Mouse (Mus musculus) embryonic facial prominence, embryonic 10.5 days (tissue): ENCODE data around the gene Wfdc6a. TPM values are rescaled to one million over a fixed set of nuclear protein-coding genes. Genes with fewer than 3 reads are reported as not detected.
A peak's percentile ranks its signal among the peaks of the same experiment; 100 is the strongest.
"Not testable (repeated sequence)": the region's sequence is repeated elsewhere in the genome, so short reads cannot be mapped to it uniquely, and the experiment has no call there.

Experiments used
- DNase-seq: peaks from one replicate; pipeline ENCODE4 v3.0.0-alpha.2; 2017; ENCODE audit warnings: low spot score
- H3K27ac ChIP-seq: fragments of 300-500 bp; sonication (generic); replicated peaks from 2 replicates; pipeline ENCODE4 v1.5.1; 2016; ENCODE audit warnings: mild to moderate bottlenecking
- H3K27me3 ChIP-seq: fragments of 300-500 bp; sonication (generic); replicated peaks from 2 replicates; pipeline ENCODE4 v1.6.1; 2016; ENCODE audit warnings: low read depth, mild to moderate bottlenecking; ENCODE audit not compliant: poor library complexity, severe bottlenecking
- H3K36me3 ChIP-seq: fragments of 300-500 bp; sonication (generic); replicated peaks from 2 replicates; pipeline ENCODE4 v1.6.1; 2016; ENCODE audit warnings: mild to moderate bottlenecking, moderate library complexity
- H3K4me1 ChIP-seq: fragments of 300-500 bp; sonication (generic); 2 replicates; pipeline ENCODE4 v1.6.1; 2016
- H3K4me3 ChIP-seq: fragments of 300-500 bp; sonication (generic); 2 replicates; pipeline ENCODE4 v1.5.1; 2016; ENCODE audit warnings: mild to moderate bottlenecking, moderate library complexity
- H3K9me3 ChIP-seq: fragments of 300-500 bp; sonication (generic); 2 replicates; pipeline ENCODE4 v1.6.1; 2016; ENCODE audit warnings: mild to moderate bottlenecking
- whole genome bisulfite sequencing: fragments of 180-500 bp; shearing (Covaris S2); methylation state at CpG from one replicate; pipeline ENCODE4 v1.1.7; 2016; 5-methylcytosine and 5-hydroxymethylcytosine counted together
- polyA plus RNA-seq: library from polyadenylated mRNA; unstranded; fragments of >200 nt; fragmentation: Nextera tagmentation; extraction: Ambion mirVana; gene quantifications from 2 replicates; pipeline ENCODE4 v1.2.1, GENCODE M21; 2016

Gene Wfdc6a
- not detected in 2 replicates for polyA plus RNA-seq

DNA sequence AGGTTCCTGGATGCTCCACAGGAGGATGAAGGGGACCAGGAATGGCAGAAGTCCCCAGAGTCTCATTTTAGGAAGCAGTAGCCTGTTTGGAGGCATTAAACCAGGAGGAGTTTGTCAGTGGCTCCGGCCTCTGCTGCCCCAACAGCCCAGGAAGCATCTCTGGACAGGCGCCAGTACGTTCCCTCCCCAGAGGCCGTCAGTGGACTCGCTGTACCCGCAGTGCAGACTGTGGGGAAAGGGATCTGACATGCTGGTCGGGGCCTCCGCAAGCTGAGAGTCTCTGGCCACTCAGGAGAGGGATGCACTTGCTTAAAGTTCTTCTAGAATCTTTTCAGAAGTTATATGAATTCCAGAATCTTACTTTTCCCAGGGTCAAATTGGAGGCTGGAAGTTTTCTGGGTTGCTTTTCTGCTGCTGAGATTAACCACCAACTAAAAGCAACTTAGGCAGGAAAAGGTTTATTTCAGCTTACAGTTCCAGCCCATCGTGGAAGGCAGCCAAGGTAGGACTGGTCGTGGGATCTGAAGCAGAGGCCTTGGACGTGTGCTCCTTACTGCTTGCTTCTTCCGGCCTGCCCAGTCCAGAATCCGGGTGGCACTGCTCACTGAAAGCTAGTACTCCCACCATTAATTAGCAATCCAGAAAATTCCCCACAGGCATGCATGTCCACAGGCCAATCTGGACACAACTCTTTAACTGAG, at the start of gene Wfdc6a:
Wfdc6a (minus strand) TSS at position 423 of the 701 bp plus-strand sequence.
- H3K27ac ChIP-seq, DNase-seq, H3K27me3 ChIP-seq, H3K36me3 ChIP-seq, H3K4me1 ChIP-seq, H3K4me3 ChIP-seq, H3K9me3 ChIP-seq: not testable (repeated sequence)
- WGBS: 72% methylated on average over 13 of the region's 13 CpGs

DNA sequence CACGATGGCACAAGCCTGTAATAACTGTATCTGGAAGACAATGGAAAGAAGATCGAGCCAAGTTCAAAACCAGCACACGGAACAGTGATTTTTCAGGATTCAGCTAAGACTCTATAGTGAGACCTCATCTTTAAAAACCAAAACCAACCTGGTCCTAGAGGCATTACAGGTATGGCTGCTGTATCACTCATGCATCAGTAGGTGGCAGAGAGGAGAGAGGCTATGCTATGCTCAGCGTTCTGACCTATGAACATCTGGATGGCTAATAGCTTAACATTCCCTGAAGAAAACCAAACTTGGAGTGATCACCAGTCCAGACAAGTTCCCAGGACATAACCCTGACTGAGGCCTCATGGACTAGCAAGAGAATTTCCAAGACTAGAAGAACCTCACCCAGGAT, 36.5 kb upstream of the Wfdc6a start:
- no peak overlapping the region for H3K27ac ChIP-seq
- H3K4me1 ChIP-seq: no peaks in the 10 kb centered on the region
- no peak for DNase-seq
- 81% methylated on average over 4 of the region's 4 CpGs for WGBS
- no peaks in the 10 kb centered on the region for H3K36me3 ChIP-seq
- H3K27me3 ChIP-seq: no peaks in the 10 kb centered on the region
- no peak overlapping the region for H3K4me3 ChIP-seq
- H3K9me3 ChIP-seq: no peaks in the 10 kb centered on the region

DNA sequence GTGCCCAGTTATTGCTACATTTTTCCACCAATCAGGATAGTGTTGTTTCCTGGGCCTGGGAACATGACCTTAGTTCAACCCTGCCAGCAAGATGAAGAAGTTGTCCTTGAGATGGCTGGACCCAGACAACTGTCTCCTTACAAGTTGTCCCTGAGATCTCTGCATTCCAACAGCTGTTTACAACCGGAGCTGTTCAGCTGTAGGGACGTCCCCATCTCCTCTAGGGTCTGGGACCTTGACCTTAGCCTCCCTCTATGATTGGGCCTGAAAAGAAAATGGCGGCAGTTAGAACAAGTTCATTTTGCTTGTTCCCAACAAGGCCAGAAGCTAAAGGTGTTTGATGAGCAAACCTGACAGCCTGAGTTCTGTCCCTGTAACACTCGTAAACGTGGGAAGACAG, 33.8 kb upstream of the Wfdc6a start:
- Histone ChIP-seq H3K27ac (no peak overlapping the region), H3K27me3 (no peaks in the 10 kb centered on the region), H3K4me1 (no peaks in the 10 kb centered on the region), H3K4me3 (no peak overlapping the region), H3K36me3 (no peaks in the 10 kb centered on the region), H3K9me3 (no peaks in the 10 kb centered on the region)
- 68% methylated on average over 5 of the region's 5 CpGs for WGBS
- no peak for DNase-seq

DNA sequence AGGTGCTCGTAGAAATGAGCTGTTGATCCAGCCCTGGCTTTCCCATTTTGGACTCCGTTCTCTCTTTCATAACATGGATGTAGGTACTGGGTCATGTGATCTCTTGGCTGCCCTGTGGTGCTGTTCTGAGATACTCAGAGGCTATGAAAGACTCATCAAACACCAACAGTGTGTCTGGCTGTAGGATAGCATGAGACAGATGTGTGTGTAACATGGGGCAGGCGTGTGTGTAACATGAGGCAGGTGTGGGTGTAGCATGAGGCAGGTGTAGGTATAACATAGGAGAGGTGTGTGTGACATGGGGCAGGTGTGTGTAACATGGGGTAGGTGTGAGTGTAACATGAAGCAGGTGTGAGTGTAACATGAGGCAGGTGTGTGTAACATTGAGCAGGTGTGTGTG, 30.1 kb upstream of the Wfdc6a start:
- 92% methylated on average over 3 of the region's 3 CpGs for WGBS
- Histone ChIP-seq H3K27me3 (no peaks in the 10 kb centered on the region), H3K9me3 (no peaks in the 10 kb centered on the region), H3K27ac (no peak overlapping the region), H3K4me3 (no peak overlapping the region), H3K36me3 (no peaks in the 10 kb centered on the region), H3K4me1 (no peaks in the 10 kb centered on the region)
- DNase-seq: no peak

DNA sequence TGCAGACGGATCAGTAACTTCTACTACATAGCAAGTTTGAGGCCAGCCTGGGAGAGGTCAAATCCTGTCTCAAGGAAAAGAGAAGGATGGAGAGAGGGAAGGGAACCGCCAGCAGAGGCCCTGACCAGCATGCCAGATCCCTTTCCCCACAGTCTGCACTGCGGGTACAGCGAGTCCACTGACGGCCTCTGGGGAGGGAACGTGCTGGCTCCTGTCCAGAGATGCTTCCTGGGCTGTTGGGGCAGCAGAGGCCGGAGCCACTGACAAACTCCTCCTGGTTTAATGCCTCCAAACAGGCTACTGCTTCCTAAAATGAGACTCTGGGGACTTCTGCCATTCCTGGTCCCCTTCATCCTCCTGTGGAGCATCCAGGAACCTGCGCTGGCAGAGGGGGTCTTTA, 28.2 kb upstream of the Wfdc6a start, which contains the start of the genes Wfdc6b and Wfdc8:
Wfdc6b (plus strand) TSS at position 52 of the 400 bp plus-strand sequence.
Wfdc8 (minus strand) TSS at position 156 of the 400 bp plus-strand sequence.
- H3K9me3 ChIP-seq, H3K27me3 ChIP-seq, DNase-seq, H3K27ac ChIP-seq, H3K4me1 ChIP-seq, H3K36me3 ChIP-seq, H3K4me3 ChIP-seq: not testable (repeated sequence)
- WGBS: 65% methylated on average over 8 of the region's 8 CpGs

DNA sequence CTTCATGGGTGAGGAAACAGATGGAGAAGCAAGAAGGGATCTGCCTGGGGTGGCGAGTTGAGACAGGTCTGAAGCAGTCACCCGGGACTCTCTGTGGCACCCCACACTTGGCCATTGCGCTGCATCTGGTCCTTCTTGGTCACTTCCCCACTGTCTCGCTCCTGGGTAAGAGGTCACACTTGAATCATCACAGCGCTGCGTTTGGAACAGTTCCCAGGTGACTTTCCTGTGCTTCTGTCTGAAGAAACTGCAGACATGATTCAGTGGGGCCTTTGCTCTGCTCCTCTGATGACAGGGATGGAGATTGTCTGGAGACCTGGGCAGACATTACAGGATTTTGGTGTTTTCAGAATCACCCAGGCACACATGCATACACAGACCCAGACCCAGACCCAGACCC, 23.5 kb upstream of the Wfdc6a start:
- Histone ChIP-seq H3K9me3 (no peaks in the 10 kb centered on the region), H3K4me3 (no peak overlapping the region), H3K4me1 (no peaks in the 10 kb centered on the region), H3K36me3 (no peaks in the 10 kb centered on the region), H3K27ac (no peak overlapping the region), H3K27me3 (no peaks in the 10 kb centered on the region)
- WGBS: 80% methylated on average over 6 of the region's 6 CpGs
- no peak for DNase-seq

DNA sequence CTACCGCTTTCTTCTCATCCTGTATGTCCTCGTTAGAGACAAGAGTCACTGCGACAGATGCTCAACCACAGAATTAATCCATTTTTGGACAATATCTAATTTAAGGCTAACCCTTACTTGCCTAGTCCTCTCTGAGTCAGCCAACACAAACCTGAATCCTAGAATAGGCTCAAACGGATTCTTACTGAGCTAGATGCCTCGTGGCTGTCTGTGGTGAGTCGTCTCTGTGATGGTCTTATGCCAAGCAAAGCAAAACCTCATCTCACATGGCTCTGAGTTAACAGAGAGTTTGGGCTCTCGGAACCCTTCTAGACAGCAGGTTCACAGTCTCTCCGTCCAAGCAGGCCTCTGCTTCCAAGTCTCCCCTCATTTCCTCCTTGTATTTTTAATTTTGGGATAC, 19.2 kb upstream of the Wfdc6a start:
- 93% methylated on average over 8 of the region's 8 CpGs for WGBS

DNA sequence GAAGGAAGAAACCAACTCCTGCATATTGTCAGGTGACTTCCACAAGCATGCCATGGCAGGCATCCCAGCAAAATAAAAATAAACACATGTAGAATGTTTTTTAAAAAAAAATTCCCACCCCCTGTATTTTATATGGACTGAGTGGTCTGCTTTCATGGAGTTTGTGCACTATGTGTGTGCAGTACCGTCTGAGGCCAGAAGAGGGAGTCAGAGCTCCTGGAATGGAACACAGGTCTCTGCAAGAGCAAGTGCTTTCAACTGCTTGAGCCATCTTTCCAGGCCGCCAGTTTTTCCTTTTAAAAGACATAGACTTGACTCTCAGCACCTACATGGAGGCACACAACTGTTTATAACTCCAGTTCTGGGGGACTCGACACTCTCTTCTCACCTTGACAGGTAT, 18.2 kb upstream of the Wfdc6a start:
- peaks cover 4% of the 10 kb centered on the region; the same call in 1 of the 2 replicates for H3K9me3 ChIP-seq
- 87% methylated on average over 3 of the region's 3 CpGs for WGBS
- H3K4me3 ChIP-seq: no peak overlapping the region
- no peaks in the 10 kb centered on the region for H3K4me1 ChIP-seq
- no peaks in the 10 kb centered on the region for H3K27me3 ChIP-seq
- no peak for DNase-seq
- H3K27ac ChIP-seq: no peak overlapping the region
- no peaks in the 10 kb centered on the region for H3K36me3 ChIP-seq

More for the DNA sequence above, 19.2 kb upstream of the Wfdc6a start:
- H3K27me3 ChIP-seq: no peaks in the 10 kb centered on the region
- H3K36me3 ChIP-seq: no peaks in the 10 kb centered on the region
- peaks cover 4% of the 10 kb centered on the region; the same call in 1 of the 2 replicates for H3K9me3 ChIP-seq
- H3K4me1 ChIP-seq: no peaks in the 10 kb centered on the region
- DNase-seq: no peak
- H3K4me3 ChIP-seq: no peak overlapping the region
- H3K27ac ChIP-seq: no peak overlapping the region

DNA sequence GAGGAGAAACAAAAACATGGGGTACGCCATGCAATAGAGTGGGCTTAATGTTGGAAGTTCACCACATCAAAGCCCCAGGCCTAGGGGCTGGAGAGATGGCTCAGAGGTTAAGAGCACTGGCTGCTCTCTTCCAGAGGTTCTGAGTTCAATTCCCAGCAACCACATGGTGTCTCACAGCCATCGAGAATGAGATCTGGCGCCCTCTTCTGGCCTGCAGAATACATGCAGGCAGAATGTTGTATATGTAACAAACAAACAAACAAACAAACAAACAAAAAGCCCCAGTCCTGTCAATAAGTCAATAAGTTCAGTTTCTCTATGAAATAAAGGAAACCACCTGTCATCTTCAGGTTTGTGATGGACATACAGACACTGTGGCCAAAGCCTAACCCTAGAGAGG, 14.9 kb upstream of the Wfdc6a start:
- Histone ChIP-seq H3K9me3 (peaks cover 4% of the 10 kb centered on the region; the same call in 1 of the 2 replicates), H3K36me3 (no peaks in the 10 kb centered on the region), H3K4me1 (no peaks in the 10 kb centered on the region), H3K27ac (no peak overlapping the region), H3K4me3 (no peak overlapping the region), H3K27me3 (no peaks in the 10 kb centered on the region)
- 72% methylated on average over 3 of the region's 3 CpGs for WGBS
- no peak for DNase-seq

DNA sequence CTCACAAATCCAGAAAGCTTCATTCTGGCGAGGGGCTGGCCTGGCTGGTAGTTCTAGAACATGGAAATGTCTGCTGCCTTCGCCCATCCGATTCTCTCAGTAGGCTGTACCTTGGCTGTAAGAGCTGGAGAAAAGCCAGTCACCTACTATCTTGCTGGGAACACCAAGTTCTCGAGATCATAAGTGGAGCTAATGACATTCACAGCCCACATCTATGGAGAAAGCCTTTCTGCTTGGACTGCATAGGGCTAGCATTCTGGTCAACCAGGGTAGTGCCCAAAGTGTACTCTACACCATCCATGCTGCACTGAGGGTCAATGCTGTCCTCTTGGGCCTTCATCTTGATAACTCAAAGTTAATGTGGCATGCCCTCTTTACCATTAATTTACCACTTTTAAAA, 8.2 kb upstream of the Wfdc6a start, which contains the start of gene Eppin:
Eppin (minus strand) TSS at position 101 of the 400 bp plus-strand sequence.
- H3K4me1 ChIP-seq: peaks cover 5% of the 10 kb centered on the region
- no peak within 1 kb of the TSS for H3K27ac ChIP-seq
- H3K36me3 ChIP-seq: no peaks in the 10 kb centered on the region
- no peaks in the 10 kb centered on the region for H3K9me3 ChIP-seq
- no peak within 1 kb of the TSS for H3K4me3 ChIP-seq
- H3K27me3 ChIP-seq: no peaks in the 10 kb centered on the region
- 80% methylated on average over 4 of the region's 4 CpGs for WGBS
- no peak for DNase-seq

DNA sequence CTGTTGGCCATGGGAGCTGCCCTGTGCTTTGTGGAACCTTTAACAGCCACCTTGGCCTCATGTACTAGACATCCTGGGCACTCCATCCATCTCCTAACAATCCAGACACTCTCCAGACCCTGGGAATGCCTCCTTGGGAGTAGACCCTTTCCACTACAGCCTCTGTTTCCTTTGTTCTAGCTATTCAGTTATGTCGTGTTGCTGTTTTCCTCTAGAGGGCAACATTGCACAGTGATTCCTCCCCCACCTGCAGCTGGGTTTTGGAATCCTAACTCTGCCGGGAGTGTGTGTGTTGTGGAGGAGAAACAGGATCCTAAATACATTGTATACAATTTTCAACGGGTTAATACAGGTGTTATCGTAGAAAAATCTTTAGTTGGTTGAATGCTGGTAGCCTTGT, 6.8 kb upstream of the Wfdc6a start:
- peak; percentile 57 for DNase-seq
- 7% methylated on average over 4 of the region's 4 CpGs for WGBS
- no peaks in the 10 kb centered on the region for H3K9me3 ChIP-seq
- H3K4me1 ChIP-seq: peaks cover 5% of the 10 kb centered on the region
- H3K27ac ChIP-seq: peak overlapping the region; percentile 84
- H3K27me3 ChIP-seq: no peaks in the 10 kb centered on the region
- no peak overlapping the region for H3K4me3 ChIP-seq
- no peaks in the 10 kb centered on the region for H3K36me3 ChIP-seq

DNA sequence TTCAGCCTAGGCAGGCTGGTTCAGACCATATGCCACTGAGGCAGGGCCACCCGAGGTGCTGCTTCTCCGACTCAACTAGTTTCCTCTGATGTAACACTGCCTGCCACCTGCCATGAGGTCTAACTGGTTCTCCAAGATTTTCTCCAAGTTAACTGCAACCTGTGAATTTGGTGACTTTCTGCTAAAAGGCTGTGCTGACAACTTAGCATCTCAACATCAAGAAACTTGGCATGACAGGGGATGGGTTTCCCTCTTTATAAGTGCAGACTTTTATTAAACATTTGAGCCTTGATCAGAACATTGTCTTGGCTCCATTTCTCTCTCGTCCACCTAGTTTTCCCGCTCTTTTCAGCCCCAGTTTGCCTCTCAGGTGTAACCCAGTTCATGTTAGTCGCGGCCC, 11.9 kb downstream of the Wfdc6a start, which contains the start of gene Spint3:
Spint3 (minus strand) TSS at position 101 of the 400 bp plus-strand sequence.
- H3K4me1 ChIP-seq, H3K4me3 ChIP-seq, H3K27me3 ChIP-seq, DNase-seq, H3K36me3 ChIP-seq, H3K9me3 ChIP-seq, H3K27ac ChIP-seq: not testable (repeated sequence)
- 89% methylated on average over 6 of the region's 6 CpGs for WGBS

DNA sequence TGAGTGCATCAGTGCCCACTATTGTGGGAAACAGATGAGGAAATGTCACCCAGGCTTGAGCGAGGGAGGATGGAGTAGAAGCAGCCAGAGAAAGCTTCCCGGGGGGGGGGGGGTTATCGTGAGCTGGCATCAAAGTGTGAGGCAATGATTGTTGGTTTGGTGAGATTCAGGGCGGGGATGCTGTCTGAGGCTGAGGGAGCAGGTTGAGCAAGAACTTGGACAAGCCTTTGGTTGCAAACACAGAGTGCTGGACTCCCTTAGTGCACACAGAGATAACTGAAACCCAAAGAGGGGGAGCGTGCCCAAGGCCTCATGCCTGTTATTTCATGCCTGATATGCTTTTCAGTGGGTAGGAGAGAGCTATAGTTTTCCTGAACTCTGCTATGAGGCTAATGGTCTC, 17.8 kb downstream of the Wfdc6a start:
- H3K36me3 ChIP-seq: peaks cover 16% of the 10 kb centered on the region
- no peak for DNase-seq
- H3K4me1 ChIP-seq: peaks cover 21% of the 10 kb centered on the region
- no peak overlapping the region for H3K4me3 ChIP-seq
- no peaks in the 10 kb centered on the region for H3K9me3 ChIP-seq
- peaks cover 6% of the 10 kb centered on the region; the same call in 1 of the 2 replicates for H3K27me3 ChIP-seq
- WGBS: 93% methylated on average over 5 of the region's 5 CpGs
- H3K27ac ChIP-seq: no peak overlapping the region
